Comparison of ENCODE assay signal across 3 mouse cellular contexts in genomic region chr15:81220051-81220450, GRCm38 (mm10). TPM values are rescaled to one million over a fixed set of nuclear protein-coding genes. Genes with fewer than 3 reads are reported as not detected.
"Had no signal": no experiment of that assay in that cellular context is flagged by ENCODE, and none has a peak within 500 bp of the region (broad histone marks: within the 10 kb centered on the region; RNA-seq: fewer than 3 reads in every experiment).

No protein-coding gene starts in this region.

RNA-seq across cellular contexts. Expression of gene Mchr1, which starts 15.2 kb away (rescaled TPM):
- total RNA-seq: liver, adult 2 months; monocyte, adult 5-6 weeks; neutrophil, adult 5-6 weeks had no signal
